Mouse (Mus musculus): ENCODE measurements around the gene Shld2.
"Not testable (repeated sequence)": the region's sequence is repeated elsewhere in the genome, so short reads cannot be mapped to it uniquely, and the experiment has no call there.

Shld2 gene

DNA sequence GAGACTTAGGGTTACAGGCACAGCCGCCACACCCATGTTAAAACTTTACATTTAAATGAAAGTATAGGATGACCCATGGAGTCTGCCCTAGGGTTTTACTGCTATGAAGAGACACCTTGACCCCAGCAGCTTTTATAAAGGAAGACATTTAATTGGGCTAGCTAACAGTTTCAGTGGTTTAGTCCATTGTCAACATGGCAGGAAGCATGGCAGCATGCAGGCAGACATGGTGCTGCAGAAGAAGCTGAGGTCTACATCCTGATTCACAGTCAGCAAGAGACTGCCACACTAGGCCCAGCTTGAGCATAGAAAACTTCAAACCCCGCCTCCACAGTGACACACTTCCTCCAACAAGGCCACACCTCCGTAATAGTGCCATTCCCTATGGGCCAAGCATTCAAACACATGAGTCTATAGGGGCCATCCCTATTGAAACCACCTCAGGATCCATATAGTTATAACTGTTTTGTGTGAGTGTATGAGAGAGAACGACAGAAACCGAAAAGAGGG, 13.3 kb upstream of the Shld2 start:
- DNase-seq (ENCODE audit: extremely low spot score) = no peak

GRCm38 (mm10) chr14:34318113-34318512, 7.8 kb upstream of the Shld2 start:
- no peak for DNase-seq (ENCODE audit: extremely low spot score)

- DNase-seq (ENCODE audit: extremely low spot score) = no peak
Measured at GRCm38 (mm10) chr14:34317431-34317830, 7.1 kb upstream of the Shld2 start.

DNA sequence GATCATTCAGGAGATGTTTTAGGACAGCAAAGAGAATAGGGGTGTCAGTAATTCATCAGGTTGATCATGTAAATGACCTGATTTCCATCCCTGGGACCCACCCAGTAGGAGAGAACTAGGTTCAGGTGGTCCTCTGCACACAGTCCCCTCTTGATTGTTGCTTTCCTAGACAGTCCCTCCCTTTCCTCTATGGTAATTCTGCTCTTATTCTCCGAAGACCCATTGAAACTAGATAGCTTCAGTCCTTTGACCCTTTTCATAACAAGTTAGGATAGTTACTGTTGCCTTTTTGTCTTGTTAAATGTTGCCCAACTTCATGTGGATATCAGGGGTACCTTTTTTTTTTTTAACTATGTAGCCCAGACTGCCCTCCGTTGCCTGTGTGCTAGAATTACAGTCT, 6.1 kb upstream of the Shld2 start:
- no peak for DNase-seq (ENCODE audit: extremely low spot score)

- DNase-seq (ENCODE audit: extremely low spot score) = no peak
Measured at GRCm38 (mm10) chr14:34314796-34315195, 4.5 kb upstream of the Shld2 start.

DNA sequence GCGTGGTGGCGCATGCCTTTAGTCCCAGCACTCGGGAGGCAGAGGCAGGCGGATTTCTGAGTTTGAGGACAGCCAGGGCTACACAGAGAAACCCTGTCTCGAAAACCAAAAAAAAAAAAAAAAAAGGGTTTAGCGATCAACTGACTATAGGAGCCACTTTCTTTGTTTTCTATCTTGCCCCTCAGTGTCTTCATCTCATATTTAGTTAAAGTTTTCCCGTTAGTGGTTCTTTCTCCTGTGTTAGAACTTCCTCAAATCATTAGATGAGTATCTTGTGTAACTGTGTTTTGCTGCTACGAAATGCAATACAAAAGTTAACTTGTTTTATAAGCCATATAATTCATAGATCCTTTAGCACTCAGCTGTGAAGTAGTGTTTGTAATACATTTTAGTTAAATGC, 4.1 kb upstream of the Shld2 start:
- not testable (repeated sequence) for DNase-seq (ENCODE audit: extremely low spot score)

GRCm38 (mm10) chr14:34313612-34314011, 3.3 kb upstream of the Shld2 start:
- DNase-seq (ENCODE audit: extremely low spot score) = no peak

DNA sequence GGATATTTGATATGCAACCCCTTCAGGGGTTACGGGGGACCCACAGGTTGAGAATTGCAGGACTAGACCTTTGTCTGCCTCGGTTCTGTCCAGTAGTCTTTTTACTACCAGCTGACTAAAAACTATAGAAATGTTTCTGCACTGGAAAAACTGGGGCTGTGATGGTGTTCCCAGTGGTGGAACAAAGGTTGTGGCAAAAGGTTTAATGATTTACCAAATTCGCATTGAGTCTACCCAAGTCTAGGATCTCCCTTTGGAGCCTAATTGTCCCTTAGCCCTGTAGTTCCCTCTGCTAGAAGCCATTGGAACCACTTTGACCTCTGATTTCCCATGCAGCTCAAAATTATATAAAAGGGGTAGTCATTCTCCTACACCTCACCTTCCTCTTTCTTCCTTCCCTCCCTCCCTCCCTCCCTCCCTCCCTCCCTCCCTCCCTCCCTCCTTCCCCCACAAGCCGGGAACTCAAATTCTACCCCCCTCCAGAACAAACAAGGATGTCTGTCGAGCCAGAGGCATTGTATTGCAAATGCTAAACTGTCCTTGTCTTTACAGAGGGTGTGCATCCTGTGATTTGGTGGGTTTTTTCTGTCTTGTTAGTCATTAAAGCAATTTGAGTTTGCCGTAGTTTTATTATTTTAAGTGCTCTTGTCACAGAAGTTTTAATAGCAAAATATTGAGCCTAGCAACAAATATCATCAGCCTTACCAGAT, 2.2 kb upstream of the Shld2 start:
- peak; percentile 14 for DNase-seq (ENCODE audit: extremely low spot score)

- peak; percentile 37 for DNase-seq (ENCODE audit: extremely low spot score)
Measured at GRCm38 (mm10) chr14:34311691-34312090, 1.4 kb upstream of the Shld2 start.

GRCm38 (mm10) chr14:34311021-34311631, 833 bp upstream of the Shld2 start:
- DNase-seq (ENCODE audit: extremely low spot score) = no peak

DNA sequence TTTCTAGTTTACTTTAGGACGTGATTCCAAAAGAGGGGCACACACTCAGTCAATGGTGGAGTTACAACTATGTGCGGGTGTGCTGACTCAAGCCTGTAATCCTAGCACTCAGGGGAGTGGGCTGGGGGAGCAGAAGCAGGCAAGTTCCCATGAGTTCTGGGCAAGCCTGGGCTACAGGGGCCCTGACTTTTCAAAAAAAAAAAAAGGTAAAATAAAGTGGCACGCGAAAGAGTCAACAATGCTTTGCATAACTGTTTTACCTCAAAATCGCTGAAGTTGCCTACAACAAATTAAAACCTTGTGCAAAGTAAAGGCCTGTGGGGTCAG, 423 bp downstream of the Shld2 start:
- DNase-seq (ENCODE audit: extremely low spot score) = no peak

- no peak for DNase-seq (ENCODE audit: extremely low spot score)
Measured at GRCm38 (mm10) chr14:34309266-34309665, 1.0 kb downstream of the Shld2 start.

DNA sequence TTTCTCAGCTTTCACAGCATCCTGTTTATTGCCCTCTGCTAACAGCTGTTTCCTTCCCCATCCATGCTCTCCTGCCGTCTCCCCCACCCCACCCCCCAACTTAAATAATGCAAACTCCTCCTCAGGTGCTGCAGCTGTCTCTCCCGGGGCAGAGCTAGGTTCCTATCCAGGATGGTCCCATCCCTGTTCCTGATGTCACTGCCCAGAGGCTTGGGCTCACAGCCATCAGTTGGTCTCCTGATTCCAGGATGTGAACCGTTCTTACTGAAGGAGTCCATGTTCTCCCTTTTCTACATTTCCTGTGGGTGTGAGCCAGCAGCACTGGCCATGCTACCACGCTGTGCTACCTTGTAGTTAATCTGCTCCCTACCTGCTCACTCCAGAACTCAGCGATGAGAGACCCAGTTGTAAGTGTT, 7.0 kb downstream of the Shld2 start:
- DNase-seq (ENCODE audit: extremely low spot score) = no peak

GRCm38 (mm10) chr14:34302681-34303242, 7.5 kb downstream of the Shld2 start:
- DNase-seq (ENCODE audit: extremely low spot score) = no peak

GRCm38 (mm10) chr14:34298871-34299700, 11.2 kb downstream of the Shld2 start:
- DNase-seq (ENCODE audit: extremely low spot score) = no peak

DNA sequence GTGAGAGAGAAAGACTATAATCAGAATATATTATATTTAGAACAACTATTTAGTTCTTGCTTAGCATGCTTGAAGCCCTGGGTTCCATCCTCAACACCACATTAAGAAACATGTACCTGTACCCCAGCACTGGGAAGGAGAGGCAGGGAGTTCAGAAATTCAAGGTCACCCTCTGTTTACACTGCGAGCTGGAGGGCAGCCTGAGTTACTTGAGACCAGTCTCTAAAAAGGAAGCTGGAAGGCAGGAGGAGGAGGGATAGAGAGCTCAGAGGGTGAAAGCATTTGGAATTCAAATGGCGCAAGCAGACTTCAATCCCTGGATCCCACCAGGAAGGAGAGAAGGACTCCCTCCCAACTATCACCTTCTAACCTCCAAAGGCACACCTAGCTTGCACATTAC, 12.7 kb downstream of the Shld2 start:
- DNase-seq (ENCODE audit: extremely low spot score) = no peak

DNA sequence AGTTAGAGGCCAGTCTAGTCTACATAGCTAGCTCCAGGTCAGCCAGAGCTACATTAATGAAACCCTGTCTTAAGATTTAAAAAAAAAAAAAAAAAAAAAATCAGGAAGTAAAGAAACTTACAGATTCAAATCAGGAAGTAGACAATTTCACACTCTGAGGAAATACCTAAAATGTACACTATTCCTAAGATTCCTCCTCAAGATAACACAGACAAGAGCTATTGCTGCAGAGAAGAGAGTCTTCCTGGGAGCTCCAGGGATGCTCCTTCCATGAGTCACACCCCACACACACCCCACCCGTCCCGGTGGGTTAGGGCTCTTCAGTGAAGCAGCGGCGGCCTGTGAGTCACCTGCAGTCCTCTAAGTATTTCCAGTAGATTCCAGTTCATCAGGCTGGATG, 13.3 kb downstream of the Shld2 start:
- DNase-seq (ENCODE audit: extremely low spot score) = no peak

GRCm38 (mm10) chr14:34296350-34296749, 13.9 kb downstream of the Shld2 start:
- no peak for DNase-seq (ENCODE audit: extremely low spot score)

- DNase-seq (ENCODE audit: extremely low spot score) = no peak
Measured at GRCm38 (mm10) chr14:34293641-34294040, 16.7 kb downstream of the Shld2 start.

DNA sequence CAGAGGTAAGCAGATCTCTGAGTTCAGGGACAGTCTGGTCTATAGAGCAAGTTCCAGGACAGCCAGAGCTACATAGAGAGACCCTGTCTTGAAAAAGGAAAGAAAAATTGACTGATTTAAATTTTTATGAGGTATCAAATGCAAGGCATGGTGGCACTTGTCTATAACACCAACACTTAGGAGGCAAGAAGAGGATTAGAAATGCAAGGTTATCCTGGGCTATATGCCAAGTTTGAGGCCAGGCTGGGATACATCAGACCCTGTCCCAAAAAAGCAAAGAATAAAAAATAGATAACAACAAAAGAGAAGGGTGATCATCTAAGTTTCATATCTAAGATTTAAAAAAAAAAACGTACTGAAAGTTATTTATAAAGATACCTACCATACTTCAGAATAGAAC, 20.1 kb downstream of the Shld2 start:
- no peak for DNase-seq (ENCODE audit: extremely low spot score)

DNA sequence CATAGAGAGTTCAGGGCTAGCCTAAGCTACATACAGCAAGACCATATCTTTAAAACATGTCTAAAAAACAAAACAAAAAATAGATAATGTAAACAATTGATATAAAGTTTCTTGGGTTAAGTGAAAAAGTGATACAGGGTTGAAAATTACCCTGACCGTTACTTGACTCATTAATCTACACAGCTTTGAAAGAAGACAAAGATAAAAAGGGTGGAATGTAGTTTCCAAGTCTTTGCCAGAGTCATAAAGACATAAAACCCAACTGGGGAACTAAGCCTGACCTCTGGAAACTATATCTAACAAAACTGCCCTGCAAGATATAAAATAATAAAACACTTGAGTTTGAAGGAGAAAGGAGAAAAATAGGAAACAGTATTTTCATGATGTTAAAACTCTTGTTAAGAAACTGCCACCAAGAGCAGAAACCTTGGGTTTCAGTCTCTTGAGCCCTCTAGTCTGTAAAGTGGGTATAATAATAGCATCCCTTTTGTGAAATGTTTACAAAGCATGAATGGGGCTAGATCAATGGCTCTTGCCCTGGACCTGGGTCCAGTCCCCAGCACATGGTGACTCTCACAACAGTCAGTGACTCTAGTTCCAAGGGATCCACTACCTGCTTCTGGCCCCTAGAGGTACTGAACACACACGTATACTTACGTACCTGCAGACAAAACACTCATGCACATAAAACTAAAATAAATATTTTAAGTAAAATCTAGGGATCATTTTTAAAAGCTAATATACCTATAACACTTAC, 20.9 kb downstream of the Shld2 start:
- DNase-seq (ENCODE audit: extremely low spot score) = no peak

GRCm38 (mm10) chr14:34288396-34288795, 21.9 kb downstream of the Shld2 start:
- no peak for DNase-seq (ENCODE audit: extremely low spot score)
